Mouse (Mus musculus) mouse embryonic stem cell (cell line): Measurements from ENCODE around the gene Olfr572.

Experiments used
- in situ Hi-C, 2 experiments: fragments of 300-500 bp; cut with MboI; formaldehyde crosslinking; loops; 1 replicate in 1 of 2; 3 replicates in 1 of 2; pipeline ENCODE4 v1.14.3; 2019 to 2020; ENCODE audit warnings: low sequenced_read_pairs in 2 of 2, low pct_unique_long_range_greater_than_20kb in 1 of 2, mixed read lengths in 1 of 2; ENCODE audit not compliant: unreplicated experiment in 1 of 2

Olfr572 gene

DNA sequence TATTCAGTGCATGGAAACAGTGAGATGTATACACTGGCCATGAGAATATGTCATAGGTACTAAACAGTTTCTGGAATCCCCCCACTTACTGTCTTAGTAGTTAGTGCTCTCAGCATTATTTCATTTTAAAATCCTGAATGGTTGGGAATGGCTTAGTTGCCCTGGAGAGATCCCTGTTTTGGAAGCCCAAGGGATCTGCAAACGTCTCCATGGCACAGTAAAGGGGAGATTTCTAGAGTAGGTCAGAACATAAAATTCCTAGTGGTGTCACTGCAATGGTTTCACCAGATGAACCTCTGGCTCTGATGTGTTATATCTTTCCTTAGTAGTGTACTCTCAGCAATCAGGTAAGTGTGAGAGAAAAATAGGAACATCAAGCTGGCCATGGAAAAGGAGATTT, at the start of gene Olfr572:
Olfr572 (plus strand) TSS at position 301 of the 400 bp plus-strand sequence.
- in situ Hi-C loops = loop anchor here in 1 of 2 experiments (25.0 kb wide), 1 partner anchor 412 kb away; no protein-coding TSS in a partner anchor

DNA sequence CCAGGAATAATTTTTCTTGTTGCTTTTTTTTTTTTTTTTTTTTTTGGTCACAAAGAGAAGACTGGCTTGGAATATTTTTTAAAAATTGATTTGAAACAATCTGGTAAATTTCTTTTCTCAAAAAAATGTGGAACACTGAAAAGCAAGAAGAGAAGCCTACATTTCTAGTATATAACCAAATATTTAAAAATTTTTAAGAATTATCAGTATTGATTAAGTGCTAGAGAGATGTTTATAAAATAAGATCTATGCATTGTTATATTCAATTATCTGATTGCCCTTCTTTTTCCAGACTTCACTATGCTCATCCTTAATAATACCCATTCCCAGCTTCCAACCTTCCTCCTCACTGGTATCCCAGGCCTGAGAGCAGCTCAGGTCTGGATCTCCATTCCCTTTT, 47.4 kb upstream of the Olfr572 start, which contains the start of gene Olfr568:
Olfr568 (plus strand) TSS at position 301 of the 400 bp plus-strand sequence.
- in situ Hi-C loops = no loop called here

DNA sequence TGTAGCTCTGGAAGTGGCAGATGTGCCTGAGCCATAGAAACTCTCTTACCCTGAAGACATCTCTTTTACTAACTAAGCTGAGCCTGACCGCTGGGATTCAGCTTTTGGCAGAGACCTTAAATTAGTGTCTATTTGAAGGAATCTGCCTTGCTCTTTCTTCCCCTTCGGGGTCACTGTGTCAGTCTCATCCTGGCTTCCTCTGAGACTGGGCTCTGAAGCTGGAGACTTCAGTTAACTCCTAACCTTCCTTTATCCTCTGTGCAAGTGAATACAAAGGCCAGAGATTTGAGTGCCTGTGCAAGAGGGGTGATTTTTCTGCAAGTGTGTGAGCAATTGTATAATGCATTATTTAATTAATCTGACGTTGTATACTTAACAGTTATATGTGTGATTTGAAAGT, 33.4 kb upstream of the Olfr572 start, which contains the start of gene Olfr569:
Olfr569 (minus strand) TSS at position 101 of the 400 bp plus-strand sequence.
- in situ Hi-C loops = no loop called here

DNA sequence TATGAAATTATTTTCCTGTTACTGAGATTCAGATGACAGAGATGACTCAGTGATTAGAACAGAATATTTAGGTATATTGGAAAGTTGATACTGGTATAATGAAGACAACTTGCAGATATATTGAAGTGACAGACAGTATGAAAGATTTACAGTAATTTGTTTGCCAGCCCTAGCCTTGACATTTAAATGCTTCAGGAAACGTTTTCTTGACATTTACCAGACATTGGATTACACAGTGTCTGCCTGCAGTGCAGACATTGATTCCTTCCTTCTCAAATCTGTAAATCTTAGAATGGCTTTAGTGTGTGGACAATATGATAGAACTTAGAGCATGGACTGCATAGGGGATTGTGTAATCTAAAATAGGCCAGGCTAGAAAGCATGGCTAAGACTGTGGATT, 8.9 kb upstream of the Olfr572 start:
- in situ Hi-C loops = loop anchor here (10.0 to 25.0 kb wide), 3 partner anchors 220 to 403 kb away; partner anchors contain the start of gene Olfr557 (in 1 of the 2)

DNA sequence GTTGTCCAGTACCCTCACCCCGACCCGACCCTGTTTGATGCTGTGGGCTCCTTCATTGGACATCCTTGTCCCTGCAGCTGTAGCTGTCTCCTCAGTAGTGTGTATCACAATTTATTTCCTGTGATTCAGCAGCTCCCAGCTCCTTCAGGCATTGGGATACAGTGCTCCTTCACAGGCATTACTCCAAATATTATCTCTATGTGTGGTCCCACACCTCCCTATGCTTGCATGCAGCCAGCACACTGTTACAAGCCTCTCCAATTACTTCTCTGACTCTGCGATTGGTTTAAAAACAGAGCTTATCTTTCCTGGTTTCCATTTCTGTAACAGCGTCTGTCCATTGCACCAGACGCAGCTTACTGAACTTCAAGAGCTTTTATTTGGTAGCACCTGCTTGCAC, 7.8 kb upstream of the Olfr572 start:
- in situ Hi-C loops = loop anchor here (10.0 to 25.0 kb wide), 3 partner anchors 222 to 404 kb away; partner anchors contain the start of gene Olfr557 (in 1 of the 2)

DNA sequence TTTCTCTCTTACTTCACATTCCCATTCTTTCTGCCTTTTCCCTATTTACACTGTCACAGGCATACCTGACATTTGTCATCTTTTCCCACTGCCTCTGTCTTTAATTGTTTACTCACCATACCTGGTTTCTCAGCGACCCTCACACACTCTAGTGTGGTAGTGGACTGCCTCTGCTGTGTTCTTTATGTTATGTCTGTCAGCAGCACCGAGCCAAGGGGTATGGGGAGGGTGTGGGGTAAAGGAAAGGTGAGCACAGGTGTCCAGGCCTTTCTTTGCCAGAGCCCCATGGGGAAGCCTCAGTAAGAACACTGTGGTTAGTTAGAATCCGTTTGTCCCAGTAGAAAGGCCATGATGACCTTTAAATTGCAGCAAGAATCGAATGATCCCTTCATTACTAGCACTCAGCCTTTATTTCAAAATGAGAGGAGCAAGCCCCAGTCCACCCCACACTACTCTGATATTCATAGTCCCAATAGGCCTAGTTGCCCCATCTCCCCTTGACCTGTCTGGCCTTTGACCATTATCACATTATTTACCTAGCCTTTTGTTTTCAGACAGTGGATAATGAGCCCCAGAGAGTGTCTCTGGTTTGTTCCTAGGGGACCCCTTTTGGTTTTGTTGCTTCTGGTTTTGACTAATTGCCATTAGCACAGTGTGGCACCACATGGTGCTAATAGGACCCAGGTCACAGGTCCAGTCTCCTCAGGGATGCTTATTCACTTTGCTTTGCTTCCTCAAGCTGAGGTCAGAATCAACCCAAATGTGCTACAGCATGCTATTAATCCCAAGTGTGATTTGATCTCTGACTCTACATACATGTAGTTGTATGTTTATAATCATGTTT, 7.0 kb upstream of the Olfr572 start, which contains the start of gene Olfr571:
Olfr571 (minus strand) TSS at position 505 of the 844 bp plus-strand sequence.
- in situ Hi-C loops = loop anchor here (10.0 to 25.0 kb wide), 3 partner anchors 222 to 405 kb away; partner anchors contain the start of gene Olfr557 (in 1 of the 2)

DNA sequence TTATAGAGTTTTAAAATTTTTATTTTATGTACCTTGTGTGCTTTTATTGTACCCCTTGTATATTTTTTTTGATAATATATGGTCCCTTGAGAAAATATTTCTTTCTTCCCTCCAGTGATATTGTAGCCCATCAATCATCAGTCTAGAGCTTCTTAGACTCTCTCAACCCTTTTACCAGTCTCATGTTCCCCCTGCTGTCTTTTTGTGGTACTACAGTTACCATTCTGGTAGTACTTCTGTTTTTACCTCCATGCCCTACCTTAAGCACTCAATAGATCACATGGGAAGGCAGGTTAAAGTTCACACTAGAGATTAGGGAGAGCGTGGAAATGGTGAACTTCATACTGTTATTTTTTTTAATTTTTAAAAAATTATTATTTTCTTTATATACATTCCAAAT, 4.6 kb upstream of the Olfr572 start:
- in situ Hi-C loops = loop anchor here (10.0 to 25.0 kb wide), 3 partner anchors 225 to 407 kb away; partner anchors contain the start of gene Olfr557 (in 1 of the 2)

DNA sequence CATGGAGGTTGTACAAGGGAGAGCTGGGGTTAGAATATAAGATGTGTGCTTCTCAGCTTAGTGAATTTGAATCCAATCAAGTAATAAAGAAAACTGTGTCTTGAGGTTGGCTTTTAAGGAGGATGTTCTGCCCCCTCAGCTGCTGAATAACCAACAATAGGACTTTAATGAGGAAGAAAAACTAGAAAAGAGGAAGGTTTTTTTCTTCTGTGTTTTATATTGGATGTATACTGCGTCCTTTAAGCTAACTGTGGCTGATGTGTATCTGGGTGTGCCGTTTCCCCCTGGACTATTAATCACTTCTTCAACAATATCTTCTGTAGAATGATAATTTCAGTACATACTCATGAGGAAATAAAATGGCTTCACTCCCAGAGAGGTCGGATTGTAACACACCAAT, 2.9 kb downstream of the Olfr572 start:
- in situ Hi-C loops = no loop called here

DNA sequence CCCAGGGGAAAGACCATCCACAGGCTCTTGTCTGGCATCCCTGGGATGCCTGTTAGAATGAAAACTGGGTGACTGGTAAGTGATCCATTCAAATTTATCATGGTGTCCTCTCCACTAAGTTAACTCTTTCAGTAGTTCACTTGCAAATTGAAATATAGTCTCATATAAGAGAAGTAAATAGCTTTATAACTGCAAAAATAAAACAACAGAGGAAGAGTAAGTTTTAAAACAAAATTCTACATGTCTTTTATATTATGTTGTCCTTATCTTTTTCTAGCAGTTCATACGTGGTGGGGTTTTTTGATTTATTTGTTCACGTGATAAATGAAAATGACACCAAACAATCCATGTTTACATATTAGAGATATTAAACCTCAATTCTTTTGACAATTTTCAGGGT, 18.3 kb downstream of the Olfr572 start, which contains the start of gene Olfr573-ps1:
Olfr573-ps1 (minus strand) TSS at position 101 of the 400 bp plus-strand sequence.
- in situ Hi-C loops = no loop called here

DNA sequence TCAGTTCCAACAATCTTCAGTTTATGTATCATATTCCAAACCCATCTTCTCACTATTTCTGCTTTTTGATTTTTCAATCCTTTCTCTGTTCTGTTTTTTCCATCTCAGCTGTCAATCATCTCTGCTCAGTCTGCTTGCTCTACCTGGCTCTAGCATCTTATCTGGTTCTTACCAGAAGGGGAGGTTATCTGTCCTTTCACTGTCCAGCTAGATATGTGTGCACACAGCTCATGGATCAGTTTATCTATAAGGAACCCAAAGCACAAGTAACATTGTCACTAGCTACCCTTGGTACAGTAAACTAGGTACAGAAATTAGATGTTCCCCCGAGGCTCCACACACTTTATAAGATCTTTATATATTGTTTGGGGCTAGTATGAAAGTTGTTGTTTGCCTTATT, 19.2 kb downstream of the Olfr572 start:
- in situ Hi-C loops = no loop called here

DNA sequence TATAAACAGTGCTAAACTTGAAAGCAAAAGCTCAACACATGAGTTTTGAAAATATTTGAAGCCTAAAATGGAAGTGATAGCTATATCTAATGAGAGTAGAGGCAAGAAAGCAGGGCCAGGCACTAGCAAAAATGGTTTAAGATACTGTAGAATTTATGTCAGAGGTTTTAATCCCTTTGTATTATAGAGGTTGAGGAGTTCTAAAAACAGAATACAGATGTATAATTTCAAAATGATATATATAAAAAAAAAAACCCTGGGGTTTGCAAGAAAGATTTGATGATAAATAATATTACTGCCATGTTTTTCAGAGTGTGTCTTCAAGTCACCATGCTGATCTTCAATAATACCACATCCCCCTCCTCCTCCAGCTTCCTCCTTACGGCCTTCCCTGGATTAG, 24.0 kb downstream of the Olfr572 start, which contains the start of gene Olfr574:
Olfr574 (plus strand) TSS at position 301 of the 400 bp plus-strand sequence.
- in situ Hi-C loops = no loop called here

DNA sequence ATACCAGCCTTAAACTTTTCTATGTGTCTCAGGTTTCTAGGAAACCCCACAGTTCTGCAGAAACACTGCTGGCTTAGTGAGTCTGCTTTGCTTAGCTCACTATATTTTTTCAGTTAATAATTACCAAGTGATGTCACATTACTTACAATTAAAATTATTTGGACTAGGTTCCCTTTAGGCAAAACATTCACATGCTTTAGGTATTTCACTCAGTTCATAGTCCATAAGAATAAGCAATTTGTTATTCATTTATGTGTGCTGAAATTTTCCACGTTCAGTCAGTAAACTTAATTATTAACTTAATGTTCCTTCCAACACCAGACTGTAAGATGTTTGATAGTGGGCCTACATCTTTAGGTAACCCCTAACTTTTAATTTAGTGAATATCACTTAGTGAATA, 26.5 kb downstream of the Olfr572 start:
- in situ Hi-C loops = no loop called here

DNA sequence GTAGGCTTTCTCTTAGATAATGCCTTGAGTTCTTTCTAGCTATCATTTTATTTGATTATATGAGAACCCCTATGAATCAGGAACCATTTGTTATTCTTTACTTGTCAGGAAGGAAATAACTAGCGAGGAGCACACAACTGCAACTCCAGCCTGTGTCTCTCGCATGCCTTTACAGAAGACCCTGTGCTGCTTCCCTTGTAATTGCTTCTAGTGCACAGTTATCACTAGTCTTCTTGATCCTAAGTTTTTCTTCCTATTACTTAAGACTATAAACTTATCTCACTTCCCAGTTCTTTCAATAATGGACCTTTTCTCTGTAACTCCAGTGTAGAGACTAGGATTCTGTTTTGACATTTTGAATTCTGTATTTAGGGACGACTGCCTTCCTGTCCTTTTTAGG, 33.9 kb downstream of the Olfr572 start:
- in situ Hi-C loops = no loop called here

DNA sequence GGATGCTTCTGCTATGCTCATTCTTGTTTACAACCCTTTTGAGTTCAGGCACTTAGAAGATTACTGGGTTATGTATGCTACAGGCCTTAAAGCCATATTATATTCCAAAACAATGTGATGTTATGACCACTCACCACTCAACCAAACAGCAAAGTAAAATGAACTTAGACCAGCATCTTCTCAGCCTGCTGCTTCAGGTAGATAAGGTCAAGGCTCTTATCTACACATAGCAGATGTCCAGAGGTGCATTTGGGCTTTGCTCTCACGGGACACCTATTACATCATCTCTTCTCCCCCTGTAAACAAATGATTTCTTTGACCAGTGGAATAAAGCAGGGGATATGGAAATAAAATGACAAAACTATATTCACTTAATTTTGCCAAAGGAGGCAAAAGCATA, 34.4 kb downstream of the Olfr572 start, which contains the start of gene Olfr575:
Olfr575 (minus strand) TSS at position 183 of the 400 bp plus-strand sequence.
- in situ Hi-C loops = no loop called here

DNA sequence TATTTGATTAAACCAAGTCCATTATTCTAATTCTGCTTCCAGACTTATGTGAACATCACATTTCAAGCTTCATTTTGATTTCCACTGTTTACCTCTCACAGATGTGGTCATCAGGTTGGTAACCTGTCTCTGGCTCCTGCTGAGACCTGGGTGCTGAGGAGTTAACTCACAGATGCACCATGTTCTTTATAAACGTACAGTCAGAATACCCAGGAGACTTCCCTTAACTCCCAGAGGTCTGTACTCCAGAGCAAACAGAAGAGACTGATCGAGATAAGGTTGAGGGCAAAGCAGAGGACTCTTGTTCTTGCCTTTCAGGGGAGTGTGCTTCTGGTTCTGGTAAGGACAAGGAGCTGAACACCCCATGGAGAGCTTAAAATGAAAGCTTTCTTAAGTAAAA, 38.2 kb downstream of the Olfr572 start, which contains the start of gene Olfr576:
Olfr576 (plus strand) TSS at position 301 of the 400 bp plus-strand sequence.
- in situ Hi-C loops = no loop called here

DNA sequence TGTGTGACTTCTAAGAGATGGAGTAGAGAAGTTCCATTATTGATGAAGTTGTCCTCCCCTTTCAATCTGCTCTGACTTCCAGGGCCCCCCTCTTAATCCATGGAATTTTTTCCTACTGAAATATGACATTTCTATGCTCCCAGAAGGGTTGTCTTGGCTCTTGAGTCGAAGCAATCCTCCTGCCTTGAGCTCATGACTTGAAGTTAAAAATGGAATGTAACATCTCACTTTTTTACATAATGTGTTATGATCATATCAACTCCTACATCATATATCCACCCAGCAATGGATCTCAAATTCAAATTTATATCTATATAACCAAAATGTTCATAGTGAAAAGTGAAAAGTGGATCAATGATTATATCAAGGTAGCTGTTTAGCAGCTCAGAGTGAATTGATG, 50.2 kb downstream of the Olfr572 start:
- in situ Hi-C loops = no loop called here

DNA sequence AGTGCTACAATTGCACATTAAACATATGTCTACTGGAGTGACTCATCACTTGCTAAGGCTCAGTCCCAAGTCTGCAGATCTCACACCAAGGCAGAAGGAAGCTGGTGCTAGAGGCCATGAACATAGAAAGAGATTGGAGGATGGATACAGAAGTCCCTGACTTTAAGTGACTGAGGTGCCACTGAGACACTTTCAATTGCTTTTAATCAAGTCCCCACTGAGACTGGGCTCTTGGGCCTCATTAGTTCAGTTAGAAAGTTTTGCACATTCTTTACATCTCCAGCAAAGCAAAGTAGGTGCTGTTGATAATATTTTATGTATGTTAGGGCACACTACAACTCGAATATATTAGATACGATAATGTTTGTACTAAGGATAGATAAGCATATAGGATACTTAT, 51.6 kb downstream of the Olfr572 start, which contains the start of gene Olfr577:
Olfr577 (minus strand) TSS at position 101 of the 400 bp plus-strand sequence.
- in situ Hi-C loops = no loop called here
